Mouse (Mus musculus): ENCODE data around the gene Tmf1. TPM values are rescaled to one million over a fixed set of nuclear protein-coding genes. Genes with fewer than 3 reads are reported as not detected.

The Tmf1 gene
- 10 to 100 TPM; 48.4 to 52.3 TPM for total RNA-seq (2021)
- long read RNA-seq, full-length matches to known transcripts: 12 of 19 reads
- long read RNA-seq, partial matches to known transcripts: 4 of 19 reads
- long read RNA-seq, other reads (novel, unspliced or antisense): 3 of 19 reads

DNA sequence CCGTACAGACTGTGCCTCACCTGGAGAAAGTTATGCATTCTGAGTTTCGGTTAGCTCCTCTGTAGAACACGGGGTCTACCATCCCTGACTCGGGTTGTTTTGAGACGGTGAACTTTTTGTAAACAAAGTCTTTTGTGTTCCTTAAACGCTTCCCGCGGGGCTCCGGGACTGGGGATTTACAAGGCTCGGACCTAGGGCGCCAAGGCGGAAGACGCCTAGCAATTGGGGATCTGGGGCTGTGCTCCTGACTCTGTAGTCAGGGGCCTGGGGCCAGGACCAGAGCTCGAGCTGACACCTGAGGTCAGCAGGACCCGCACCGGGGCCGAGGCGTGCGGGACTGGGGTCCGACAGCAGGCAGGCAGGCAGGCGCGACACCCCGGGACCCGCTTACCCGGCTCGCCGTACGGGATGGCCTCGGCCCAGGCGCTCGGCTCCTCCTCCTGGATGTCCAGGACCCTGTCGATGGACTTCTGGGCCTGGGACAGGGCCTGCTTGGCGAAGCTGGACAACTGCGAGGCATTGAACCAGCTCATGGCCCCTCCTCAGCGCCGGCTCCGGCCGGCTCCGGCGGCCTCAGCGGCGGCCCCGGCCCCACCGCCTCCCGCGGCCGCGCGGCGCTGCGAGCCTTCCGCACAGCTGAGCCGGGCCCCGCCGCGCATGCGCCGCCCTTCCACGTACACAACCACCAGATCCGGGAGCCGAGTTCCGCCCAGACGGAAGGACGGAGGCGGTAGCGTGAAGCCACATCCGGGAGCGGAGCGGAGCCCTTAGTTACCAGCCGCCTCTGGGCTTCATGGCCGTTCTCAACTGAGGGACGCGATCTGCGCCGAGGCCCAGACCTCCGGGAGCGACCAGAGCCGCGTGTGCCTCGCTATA, at the start of gene Tmf1:
Tmf1 (minus strand) TSS at position 632 of the 876 bp plus-strand sequence.
- peak; percentile 94 to 97 for DNase-seq (ENCODE audit: low spot score in 2 of 2)

- DNase-seq (ENCODE audit: low spot score in 2 of 2): no peak
Measured at GRCm38 (mm10) chr6:97227067-97227847, 48.3 kb upstream of the Tmf1 start.

DNA sequence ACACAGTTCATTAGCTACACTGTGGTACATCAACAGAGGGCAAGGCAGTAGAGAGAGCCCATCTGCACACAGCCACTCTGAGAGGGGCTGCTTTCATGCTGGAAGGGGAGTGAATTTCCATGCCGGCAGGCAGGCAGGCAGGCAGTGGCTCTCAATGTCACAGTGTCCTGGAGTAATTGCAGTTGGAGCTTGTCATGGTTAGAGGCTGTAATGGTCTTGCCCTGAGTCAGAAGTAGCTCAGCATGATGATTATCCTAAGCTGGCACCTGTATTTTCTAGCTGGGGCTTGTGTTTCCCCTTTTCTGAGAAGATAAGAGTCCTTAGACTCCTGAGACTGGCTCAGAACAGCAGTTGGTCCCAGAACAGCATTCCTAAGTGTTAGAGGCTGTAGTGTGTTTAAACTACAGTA, 47.2 kb upstream of the Tmf1 start:
- no peak for DNase-seq (ENCODE audit: low spot score in 2 of 2)

DNA sequence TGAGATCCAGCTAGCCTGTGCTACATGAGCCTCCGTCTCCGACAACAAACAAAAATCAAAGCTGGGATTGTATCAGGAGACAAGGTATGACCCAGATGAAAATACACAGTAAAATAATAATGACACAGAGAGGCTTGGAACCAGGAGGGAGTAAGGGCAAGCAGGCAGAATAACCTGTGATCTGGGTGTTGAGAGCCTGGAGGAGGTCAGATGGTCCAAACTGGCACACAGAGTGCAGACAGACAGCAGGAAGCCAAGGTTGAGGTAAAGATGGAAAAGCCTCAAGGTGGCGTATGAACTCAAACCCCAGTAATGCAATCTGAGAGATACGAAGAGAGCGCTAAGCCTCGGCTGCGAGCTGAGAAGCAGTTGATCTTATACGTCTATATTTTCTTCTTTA, 45.6 kb upstream of the Tmf1 start:
- no peak for DNase-seq (ENCODE audit: low spot score in 2 of 2)

DNA sequence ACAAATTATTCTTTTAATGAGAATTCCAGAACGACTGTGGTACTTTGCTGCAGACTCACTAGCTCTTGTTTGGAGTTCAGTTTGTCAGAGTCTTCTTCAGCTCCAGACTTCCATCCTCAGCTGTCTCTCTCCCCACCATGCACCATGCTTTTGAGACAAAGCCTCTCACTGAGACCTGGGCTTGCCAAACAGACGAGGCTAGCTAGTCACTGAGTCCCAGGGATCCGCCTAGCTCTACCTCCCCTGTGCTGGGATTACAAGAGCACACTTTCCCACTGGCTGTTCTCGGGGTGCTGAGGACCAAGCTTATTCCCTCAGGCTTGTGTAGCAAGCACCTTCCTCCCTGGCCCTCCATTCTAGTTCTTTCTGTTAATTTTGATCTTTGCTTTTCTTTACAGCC, 44.6 kb upstream of the Tmf1 start:
- no peak for DNase-seq (ENCODE audit: low spot score in 2 of 2)

DNA sequence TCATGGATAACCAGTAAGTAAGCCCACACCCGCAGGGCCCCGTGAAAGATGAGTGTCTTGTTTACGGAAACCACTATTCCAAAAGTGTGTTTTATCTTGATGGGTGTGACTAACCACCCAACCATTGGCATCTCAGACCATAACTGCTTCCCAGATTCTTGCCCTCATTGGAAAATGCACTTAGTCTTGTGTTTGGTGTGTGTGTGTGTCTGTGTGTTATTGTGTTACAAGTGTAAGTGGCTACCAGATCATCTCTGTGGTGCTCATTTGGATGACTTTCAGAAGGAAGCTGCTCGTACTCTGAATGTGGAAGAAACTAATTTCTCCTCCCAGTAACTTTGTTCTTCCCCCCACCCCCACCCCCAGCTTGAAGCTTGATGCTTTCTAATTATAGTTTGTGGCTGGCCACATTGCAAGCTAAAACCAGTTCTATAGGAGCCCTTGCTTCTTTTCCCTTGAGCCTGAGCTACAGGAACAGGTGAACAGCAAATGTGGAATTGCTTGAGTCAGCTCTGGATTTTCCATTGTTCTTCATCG, 44.1 kb upstream of the Tmf1 start:
- DNase-seq (ENCODE audit: low spot score in 2 of 2): no peak

GRCm38 (mm10) chr6:97222321-97222720, 43.4 kb upstream of the Tmf1 start:
- DNase-seq (ENCODE audit: low spot score in 2 of 2): no peak

DNA sequence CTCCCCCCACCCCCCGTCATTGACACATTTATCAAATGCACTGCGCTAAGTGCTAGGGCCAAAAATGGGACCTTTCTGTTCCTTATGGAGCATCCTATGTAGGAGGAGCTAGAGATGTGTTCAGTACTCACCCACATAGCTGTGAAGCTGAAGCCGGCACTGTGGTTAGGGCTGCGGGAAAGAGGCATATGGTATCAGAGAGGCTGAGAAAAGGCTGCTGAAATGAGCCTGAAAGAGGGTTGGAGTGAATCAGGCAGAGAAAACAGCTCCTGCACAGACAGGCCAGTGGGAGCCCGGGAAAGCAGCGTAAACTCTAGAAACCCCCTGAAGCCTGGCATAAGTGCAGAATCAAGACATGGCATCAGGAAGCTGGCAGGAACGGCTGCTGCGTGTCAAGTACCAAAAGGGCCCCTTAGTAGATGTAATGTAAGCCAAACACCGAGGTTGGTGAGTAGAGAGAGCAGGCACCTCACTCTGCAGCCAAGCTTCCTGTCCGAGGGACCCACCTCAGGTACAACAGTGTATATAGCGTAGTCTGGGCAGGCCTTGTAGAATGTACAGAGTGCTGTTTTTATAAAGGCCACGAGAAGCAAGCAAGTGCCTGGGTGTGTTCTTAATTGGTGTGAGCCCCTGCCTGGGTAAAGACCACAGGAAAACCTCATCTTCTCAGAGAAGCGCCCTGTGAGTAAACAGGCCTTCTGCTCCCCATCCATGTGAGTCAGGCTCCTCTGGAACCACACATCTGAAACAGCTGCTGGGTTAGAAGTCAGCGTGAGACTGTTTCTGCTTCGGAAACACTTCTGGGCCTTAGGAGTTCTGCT, 42.5 kb upstream of the Tmf1 start:
- peak; percentile 57 to 82 for DNase-seq (ENCODE audit: low spot score in 2 of 2)

- DNase-seq (ENCODE audit: low spot score in 2 of 2): no peak
Measured at GRCm38 (mm10) chr6:97220672-97221071, 41.8 kb upstream of the Tmf1 start.

DNA sequence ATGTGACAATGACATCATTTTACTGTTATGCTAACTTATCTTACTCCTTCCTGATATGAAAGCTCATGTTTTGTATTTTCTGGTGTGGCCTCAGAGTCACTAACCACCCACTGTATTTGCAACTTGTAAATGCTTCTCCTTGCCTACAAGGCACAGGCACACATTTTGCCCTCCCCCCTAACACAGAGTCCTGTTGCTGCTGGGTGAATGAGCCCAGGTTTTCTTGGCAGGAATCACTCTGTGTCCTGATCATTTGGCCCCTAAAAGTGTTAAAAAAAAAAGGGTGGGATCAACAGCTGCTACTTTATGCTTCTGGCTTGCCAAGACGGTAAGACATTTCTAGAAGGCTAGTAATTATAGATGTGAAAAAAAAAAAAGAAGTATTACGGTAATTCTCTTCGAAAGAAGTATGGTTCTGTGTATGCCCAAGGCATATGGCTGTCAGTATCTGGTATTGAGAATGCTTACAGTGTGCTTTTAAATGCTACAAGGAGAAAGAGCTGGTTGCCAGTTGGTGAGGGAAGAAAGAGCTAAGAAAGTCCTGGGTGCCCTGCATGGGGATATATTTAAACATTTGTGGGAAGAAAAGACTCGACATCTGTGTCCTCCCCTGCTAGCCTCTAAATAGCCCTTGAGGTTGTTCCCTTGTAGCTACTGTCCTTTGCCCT, 37.4 kb upstream of the Tmf1 start:
- no peak for DNase-seq (ENCODE audit: low spot score in 2 of 2)

DNA sequence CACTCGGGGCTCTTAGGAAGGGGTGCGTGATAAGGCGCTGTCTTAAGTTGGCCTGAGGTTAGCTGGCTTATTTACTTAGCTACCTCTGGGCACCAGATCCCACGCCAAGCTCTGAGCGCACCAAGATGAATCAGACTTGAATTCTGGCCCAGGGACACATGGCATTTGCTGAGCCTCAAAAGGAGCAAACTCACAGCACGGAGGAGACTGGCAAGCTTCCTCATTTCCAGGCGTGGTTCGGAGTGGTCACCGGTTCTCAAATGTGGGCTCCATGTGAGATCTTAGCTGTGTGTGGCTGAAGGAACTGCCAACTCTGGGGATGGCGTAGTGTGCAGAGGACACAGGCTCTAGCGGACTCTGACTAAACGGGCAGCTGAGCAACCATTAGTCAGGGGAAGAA, 33.1 kb upstream of the Tmf1 start:
- DNase-seq (ENCODE audit: low spot score in 2 of 2): peak; percentile 25 to 50

- peak in 1 of 2 experiments; percentile 26 for DNase-seq (ENCODE audit: low spot score in 2 of 2)
Measured at GRCm38 (mm10) chr6:97210962-97211601, 32.2 kb upstream of the Tmf1 start.

GRCm38 (mm10) chr6:97210191-97210961, 31.5 kb upstream of the Tmf1 start, which contains the start of gene Arl6ip5:
Gene Arl6ip5 (plus strand): TSS chr6:97210689.
- peak; percentile 89 to 94 for DNase-seq (ENCODE audit: low spot score in 2 of 2)

GRCm38 (mm10) chr6:97209751-97210150, 30.8 kb upstream of the Tmf1 start:
- no peak for DNase-seq (ENCODE audit: low spot score in 2 of 2)

GRCm38 (mm10) chr6:97209201-97209600, 30.3 kb upstream of the Tmf1 start:
- no peak for DNase-seq (ENCODE audit: low spot score in 2 of 2)

- DNase-seq (ENCODE audit: low spot score in 2 of 2): no peak
Measured at GRCm38 (mm10) chr6:97208406-97208805, 29.5 kb upstream of the Tmf1 start.

DNA sequence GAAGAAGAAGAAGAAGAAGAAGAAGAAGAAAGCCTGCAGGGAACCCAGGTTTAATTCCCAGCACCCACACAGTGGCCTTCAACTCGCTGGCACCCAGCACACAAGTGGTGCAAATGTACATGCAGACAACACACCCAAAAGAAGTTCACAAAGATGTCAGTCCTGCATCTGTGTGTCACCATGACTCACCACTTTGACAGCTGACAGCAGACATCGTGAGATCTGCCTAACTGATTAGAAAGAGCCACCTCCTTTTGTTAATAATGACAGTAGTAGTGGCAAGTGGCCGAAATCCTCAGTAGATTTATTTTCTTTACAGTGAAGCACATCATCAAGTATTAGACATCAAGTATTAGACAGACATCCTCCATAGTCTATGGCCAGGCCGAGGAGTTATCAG, 28.2 kb upstream of the Tmf1 start:
- no peak for DNase-seq (ENCODE audit: low spot score in 2 of 2)

- peak; percentile 98 to 99 for DNase-seq (ENCODE audit: low spot score in 2 of 2)
Measured at GRCm38 (mm10) chr6:97205439-97205885, 26.5 kb upstream of the Tmf1 start, which contains the start of gene Uba3. Gene Uba3 (minus strand): TSS chr6:97205647.

DNA sequence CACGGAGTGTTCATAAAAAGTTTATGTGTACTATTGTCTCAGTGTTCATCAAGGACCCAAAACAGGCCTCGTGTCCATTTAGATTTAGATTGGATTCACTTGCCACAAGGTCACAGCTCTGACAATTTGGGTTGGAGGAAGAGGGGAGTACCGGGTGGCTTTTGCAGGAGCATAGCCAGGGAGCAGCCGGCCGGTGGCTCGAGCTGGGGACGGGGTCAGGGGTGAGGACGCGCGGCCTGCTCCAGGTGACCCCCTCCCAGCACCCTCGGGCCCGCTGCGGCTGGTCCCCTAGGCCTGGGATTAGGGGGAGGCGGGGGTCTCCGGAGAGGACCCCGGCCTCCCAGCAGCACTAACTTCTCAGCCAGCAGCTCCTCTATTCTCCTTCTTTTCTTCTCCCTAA, 26.0 kb upstream of the Tmf1 start:
- no peak for DNase-seq (ENCODE audit: low spot score in 2 of 2)
